32 mouse cellular contexts compared by ENCODE assay signal in the genomic region with DNA sequence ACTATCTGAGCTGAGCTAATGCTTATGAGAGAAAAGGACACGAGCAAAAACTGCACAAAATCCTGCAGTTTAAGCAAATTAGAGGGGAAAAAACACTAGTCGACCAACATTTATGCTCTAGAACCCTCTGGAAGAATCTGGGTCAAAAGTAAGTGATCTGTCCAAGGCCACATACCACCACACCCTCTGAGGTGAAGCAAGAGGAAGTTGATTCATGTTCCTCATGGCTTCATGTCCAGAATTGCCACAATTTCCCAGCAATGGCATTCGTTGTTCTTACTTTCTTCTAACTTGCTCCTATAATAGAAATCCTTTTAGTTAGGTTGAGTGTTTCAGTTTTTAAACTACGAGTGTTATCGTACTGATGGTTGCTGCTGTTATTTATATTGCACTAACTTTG. TPM values are rescaled to one million over a fixed set of nuclear protein-coding genes. Genes with fewer than 3 reads are reported as not detected.
DNase-seq lines count a peak whose midpoint lies in the region; ATAC-seq and TF ChIP-seq lines count a peak whose summit lies in the region.
"Had no signal": no experiment of that assay in that cellular context is flagged by ENCODE, and none has a peak within 500 bp of the region (broad histone marks: within the 10 kb centered on the region; RNA-seq: fewer than 3 reads in every experiment).

No protein-coding gene starts in this region.

- TF ChIP-seq RAD21 in MEL (IDR thresholded peaks at IDR 0.05; ENCODE audit: low read depth, low read length), result no peak

- no peak overlapping the region for H3K4me3 ChIP-seq in MEL (ENCODE audit: control insufficient read depth in 1 of 2, insufficient read depth in 1 of 2, low read depth in 2 of 2, low read length in 2 of 2)
- no peak overlapping the region for H3K4me3 ChIP-seq in hindbrain, embryonic 12.5 days
- H3K4me3 ChIP-seq: embryonic facial prominence, embryonic 10.5 days; embryonic facial prominence, embryonic 15.5 days; forebrain, embryonic 13.5 days; heart, embryonic 13.5 days; hindbrain, embryonic 15.5 days; limb, embryonic 13.5 days; liver, embryonic 12.5 days; midbrain, embryonic 12.5 days had no signal

- 84% methylated on average over 5 of the region's 5 CpGs for WGBS in hindbrain, embryonic 12.5 days

- TF ChIP-seq EP300 in MEL (IDR thresholded peaks at IDR 0.05; ENCODE audit: low read depth in 1 of 2, low read length in 2 of 2), result 0 out of 4 replicates have a peak, but pooled peaks of 1 of the 2 experiments have one; percentile 19

- no peaks in the 10 kb centered on the region for H3K27me3 ChIP-seq in MEL (ENCODE audit: control insufficient read depth in 1 of 2, insufficient read depth in 2 of 2, low read length in 2 of 2)
- H3K27me3 ChIP-seq in hindbrain, embryonic 12.5 days, result no peaks in the 10 kb centered on the region
- H3K27me3 ChIP-seq: embryonic facial prominence, embryonic 15.5 days; forebrain, embryonic 13.5 days; heart, embryonic 13.5 days; hindbrain, embryonic 15.5 days; limb, embryonic 13.5 days; liver, embryonic 12.5 days; midbrain, embryonic 12.5 days had no signal

- peaks cover 0 to 14% of the 10 kb centered on the region in 2 experiments; a peak in 2 of 4 replicates for H3K36me3 ChIP-seq in MEL (ENCODE audit: control insufficient read depth in 1 of 2, insufficient read depth in 2 of 2, low read length in 2 of 2)
- H3K36me3 ChIP-seq in hindbrain, embryonic 12.5 days, result no peaks in the 10 kb centered on the region
- H3K36me3 ChIP-seq: embryonic facial prominence, embryonic 10.5 days; embryonic facial prominence, embryonic 15.5 days; heart, embryonic 13.5 days; hindbrain, embryonic 15.5 days; limb, embryonic 13.5 days; liver, embryonic 12.5 days; midbrain, embryonic 12.5 days had no signal

- no peak overlapping the region for H3K9ac ChIP-seq in MEL (ENCODE audit: control insufficient read depth, low read depth, low read length, poor library complexity, severe bottlenecking)
- H3K9ac ChIP-seq in hindbrain, embryonic 12.5 days, result no peak overlapping the region
- H3K9ac ChIP-seq: embryonic facial prominence, embryonic 15.5 days; forebrain, embryonic 13.5 days; heart, embryonic 13.5 days; hindbrain, embryonic 15.5 days; limb, embryonic 13.5 days; liver, embryonic 12.5 days; midbrain, embryonic 12.5 days had no signal

- TF ChIP-seq POLR2A in MEL (IDR thresholded peaks at IDR 0.05; ENCODE audit: control insufficient read depth in 1 of 2, insufficient read depth in 1 of 2, low read depth in 1 of 2, low read length in 2 of 2, poor library complexity in 1 of 2), result no peak

- H3K27ac ChIP-seq in MEL (ENCODE audit: control insufficient read depth, low read depth, low read length), result no peak overlapping the region
- no peak overlapping the region for H3K27ac ChIP-seq in hindbrain, embryonic 12.5 days
- H3K27ac ChIP-seq: embryonic facial prominence, embryonic 10.5 days; embryonic facial prominence, embryonic 15.5 days; forebrain, embryonic 13.5 days; heart, embryonic 13.5 days; hindbrain, embryonic 15.5 days; kidney, postnatal 0 days; limb, embryonic 13.5 days; liver, embryonic 12.5 days; macrophage; midbrain, embryonic 12.5 days had no signal

- H3K4me2 ChIP-seq in hindbrain, embryonic 12.5 days (replicated peaks), result no peak overlapping the region
- H3K4me2 ChIP-seq: embryonic facial prominence, embryonic 15.5 days; forebrain, embryonic 13.5 days; heart, embryonic 13.5 days; hindbrain, embryonic 15.5 days; limb, embryonic 13.5 days; liver, embryonic 12.5 days; midbrain, embryonic 12.5 days had no signal

- DNase-seq in lung, postnatal 25 days (ENCODE audit: low spot score), result peak; percentile 34
- no peak for DNase-seq in lung, postnatal 14 days
- peak; percentile 40 for DNase-seq in MEL (ENCODE audit: low read depth, low spot score)
- no peak for DNase-seq in retina, embryonic 14.5 days (ENCODE audit: low spot score)
- DNase-seq: adrenal gland, adult 2 months; adrenal gland, postnatal 36 days; cerebellum, adult 18-20 months; cerebellum, postnatal 10 days; gastrocnemius, postnatal 14 days; heart, postnatal 10 days; kidney, adult 8-10 months; kidney, postnatal 4 days; right cerebral cortex, postnatal 25 days; spleen, adult 18-20 months; thymus, postnatal 25 days had no signal

- H3K4me1 ChIP-seq in MEL (ENCODE audit: control insufficient read depth in 1 of 2, insufficient read depth in 2 of 2, low read length in 2 of 2), result peaks cover 11 to 13% of the 10 kb centered on the region in 2 experiments
- H3K4me1 ChIP-seq in hindbrain, embryonic 12.5 days, result no peaks in the 10 kb centered on the region
- H3K4me1 ChIP-seq: embryonic facial prominence, embryonic 15.5 days; forebrain, embryonic 13.5 days; heart, embryonic 13.5 days; hindbrain, embryonic 15.5 days; limb, embryonic 13.5 days; midbrain, embryonic 12.5 days had no signal

- ATAC-seq in granulocyte monocyte progenitor cell, adult 5-6 weeks (replicated peaks; ENCODE audit: poor library complexity, severe bottlenecking), result peak; percentile 93
- peak; percentile 62; the same call in 1 of the 2 replicates for ATAC-seq in neutrophil, adult 5-6 weeks (ENCODE audit: extremely low read depth, insufficient number of reproducible peaks, low FRiP score, poor library complexity, severe bottlenecking)
- no peak for ATAC-seq in hindbrain, embryonic 12.5 days (ENCODE audit: low FRiP score)
- ATAC-seq: forebrain, embryonic 13.5 days; liver, embryonic 12.5 days had no signal

- no peak for TF ChIP-seq CTCF in MEL (IDR thresholded peaks at IDR 0.05 in 2 of 3, conservative IDR thresholded peaks at IDR 0.05 in 1 of 3; ENCODE audit: control insufficient read depth in 1 of 3, insufficient read depth in 1 of 3, low read depth in 2 of 3, low read length in 3 of 3, poor library complexity in 1 of 3, severe bottlenecking in 1 of 3)

- H3K79me2 ChIP-seq in MEL (ENCODE audit: control insufficient read depth, insufficient read depth, low read length, poor library complexity), result no peaks in the 10 kb centered on the region

- no peaks in the 10 kb centered on the region for H3K9me3 ChIP-seq in MEL (replicated peaks; ENCODE audit: insufficient read depth, low read length)
- no peaks in the 10 kb centered on the region for H3K9me3 ChIP-seq in hindbrain, embryonic 12.5 days (replicated peaks)
- H3K9me3 ChIP-seq: embryonic facial prominence, embryonic 10.5 days; embryonic facial prominence, embryonic 15.5 days; forebrain, embryonic 13.5 days; heart, embryonic 13.5 days; hindbrain, embryonic 15.5 days; limb, embryonic 13.5 days; liver, embryonic 12.5 days; midbrain, embryonic 12.5 days had no signal

TF ChIP-seq in MEL, 35 proteins besides CTCF, POLR2A, EP300 and RAD21:
- TF ChIP-seq JUND (IDR thresholded peaks at IDR 0.05; ENCODE audit: low read depth, low read length), result no peak
- no peak for TF ChIP-seq KAT2A (conservative IDR thresholded peaks at IDR 0.05; ENCODE audit: low read depth, low read length)
- no peak for TF ChIP-seq MXI1 (IDR thresholded peaks at IDR 0.05; ENCODE audit: low read depth, low read length)
- no peak for TF ChIP-seq MYB (IDR thresholded peaks at IDR 0.05; ENCODE audit: low read depth, low read length)
- TF ChIP-seq UBTF (IDR thresholded peaks at IDR 0.05; ENCODE audit: borderline replicate concordance, insufficient read depth, low read depth, low read length), result no peak
- TF ChIP-seq MAFK (IDR thresholded peaks at IDR 0.05; ENCODE audit: borderline replicate concordance, low read depth, low read length), result no peak
- TF ChIP-seq MAX (IDR thresholded peaks at IDR 0.05; ENCODE audit: low read length), result no peak
- TF ChIP-seq SIN3A (IDR thresholded peaks at IDR 0.05; ENCODE audit: low read length), result no peak
- TF ChIP-seq GABPA (IDR thresholded peaks at IDR 0.05; ENCODE audit: low read depth, low read length), result no peak
- TF ChIP-seq ETS1 (IDR thresholded peaks at IDR 0.05; ENCODE audit: low read depth, low read length), result no peak

RNA-seq across cellular contexts. Expression of gene Bst1, which starts 19.2 kb away (rescaled TPM):
- total RNA-seq in MEL (2012; rRNA removed), result not detected in 2 replicates
- polyA plus RNA-seq in MEL (2012; ENCODE audit: insufficient read depth in 1 of 2, insufficient read length in 2 of 2, low read depth in 1 of 2, low replicate concordance in 2 of 2, missing spikeins in 1 of 2), result not detected
- total RNA-seq in granulocyte monocyte progenitor cell, adult 5-6 weeks (2014; fragmentation: Nextera tagmentation), result 1.8 TPM in 1 of 2 replicates, not detected in the other
- 0.46 and 1.0 TPM in 2 replicates for total RNA-seq in granulocyte monocyte progenitor cell, adult 5-6 weeks (2017)
- 122 and 131 TPM in 2 replicates for total RNA-seq in neutrophil, adult 5-6 weeks (2017)
- 0.14 and 0.18 TPM in 2 replicates for polyA plus RNA-seq in hindbrain, embryonic 12.5 days (2016; fragmentation: Nextera tagmentation; extraction: Ambion mirVana)
- total RNA-seq: layer of hippocampus, postnatal 25 days; left cerebral cortex, adult 8-10 months; left cerebral cortex, postnatal 36 days had no signal
- polyA plus RNA-seq: forebrain, embryonic 13.5 days; neural tube, embryonic 14.5 days had no signal

RNA-seq across cellular contexts. Expression of gene Fbxl5, which starts 21.9 kb away (rescaled TPM):
- 25.7 and 29.4 TPM in 2 replicates for total RNA-seq in MEL (2012; rRNA removed)
- polyA plus RNA-seq in MEL (2012; ENCODE audit: insufficient read depth in 1 of 2, insufficient read length in 2 of 2, low read depth in 1 of 2, low replicate concordance in 2 of 2, missing spikeins in 1 of 2), result 10 to 100 TPM in 1 of 2 experiments, not detected in 1; 22.8 TPM
- 31.2 and 47.8 TPM in 2 replicates for total RNA-seq in granulocyte monocyte progenitor cell, adult 5-6 weeks (2014; fragmentation: Nextera tagmentation)
- 46.3 and 61.3 TPM in 2 replicates for total RNA-seq in granulocyte monocyte progenitor cell, adult 5-6 weeks (2017)
- total RNA-seq in neutrophil, adult 5-6 weeks (2017), result 724 and 727 TPM in 2 replicates
- polyA plus RNA-seq in hindbrain, embryonic 12.5 days (2016; fragmentation: Nextera tagmentation; extraction: Ambion mirVana), result 60.6 TPM in 2 replicates

Comparison
In these comparisons a context has a peak if more than half of its experiments do, and no peak if none do; other contexts are left out.
1. DNase-seq: peak in lung, postnatal 25 days (single experiment) and MEL (single experiment); none in lung, postnatal 14 days (single experiment) and retina, embryonic 14.5 days (single experiment).
2. RNA of gene Bst1, which starts 19.2 kb away (total RNA-seq): 122 to 131 TPM in neutrophil, adult 5-6 weeks; 0.46 to 1.8 TPM in granulocyte monocyte progenitor cell, adult 5-6 weeks and not detected in MEL; every median in the first group is over 10 times any median in the second.
3. RNA of gene Fbxl5, which starts 21.9 kb away (total RNA-seq): 724 to 727 TPM in neutrophil, adult 5-6 weeks; 31.2 to 61.3 TPM in granulocyte monocyte progenitor cell, adult 5-6 weeks and 25.7 to 29.4 TPM in MEL; every median in the first group is over 10 times any median in the second.